Mouse (Mus musculus) limb, embryonic 12.5 days (tissue): Measurements from ENCODE around the gene Ccdc97. TPM values are rescaled to one million over a fixed set of nuclear protein-coding genes. Genes with fewer than 3 reads are reported as not detected.
"Not testable (repeated sequence)": the region's sequence is repeated elsewhere in the genome, so short reads cannot be mapped to it uniquely, and the experiment has no call there.

Source experiments
- ATAC-seq: fragments of 200-750 bp; cut with Nextera tagmentation; 2 replicates; pipeline ENCODE4 v1.8.0; 2017; ENCODE audit warnings: low read depth, moderate TSS enrichment; ENCODE audit not compliant: insufficient number of reproducible peaks, insufficient read depth, low FRiP score, low TSS enrichment
- H3K27ac ChIP-seq: fragments of 300-500 bp; sonication (generic); 2 replicates; pipeline ENCODE4 v1.5.1; 2016; ENCODE audit warnings: mild to moderate bottlenecking, moderate library complexity
- H3K27me3 ChIP-seq: fragments of 300-500 bp; sonication (generic); 2 replicates; pipeline ENCODE4 v1.6.1; 2016; ENCODE audit warnings: mild to moderate bottlenecking, moderate library complexity
- H3K36me3 ChIP-seq: fragments of 300-500 bp; sonication (generic); 2 replicates; pipeline ENCODE4 v1.6.1; 2016; ENCODE audit warnings: mild to moderate bottlenecking, moderate library complexity
- H3K4me1 ChIP-seq: fragments of 300-500 bp; sonication (generic); replicated peaks from 2 replicates; pipeline ENCODE4 v1.6.1; 2016
- H3K4me2 ChIP-seq: fragments of 300-500 bp; sonication (generic); 2 replicates; pipeline ENCODE4 v1.6.1; 2016; ENCODE audit warnings: mild to moderate bottlenecking, moderate library complexity
- H3K4me3 ChIP-seq: fragments of 300-500 bp; sonication (generic); replicated peaks from 2 replicates; pipeline ENCODE4 v1.5.1; 2016; ENCODE audit warnings: mild to moderate bottlenecking
- H3K9ac ChIP-seq: fragments of 300-500 bp; sonication (generic); replicated peaks from 2 replicates; pipeline ENCODE4 v1.6.1; 2016; ENCODE audit warnings: mild to moderate bottlenecking, moderate library complexity
- H3K9me3 ChIP-seq: fragments of 300-500 bp; sonication (generic); 2 replicates; pipeline ENCODE4 v1.6.1; 2016; ENCODE audit warnings: mild to moderate bottlenecking, moderate library complexity
- WGBS: fragments of 180-500 bp; shearing (Covaris S2); methylation state at CpG from one replicate; pipeline ENCODE4 v1.1.7; 2016; 5-methylcytosine and 5-hydroxymethylcytosine counted together
- polyA plus RNA-seq: library from polyadenylated mRNA; unstranded; fragments of >200 nt; fragmentation: Nextera tagmentation; extraction: Ambion mirVana; gene quantifications from 2 replicates; pipeline ENCODE4 v1.2.1, GENCODE M21; 2016

Gene Ccdc97
- polyA plus RNA-seq, 1 experiment from 2014 or later, result 20.6 TPM

DNA sequence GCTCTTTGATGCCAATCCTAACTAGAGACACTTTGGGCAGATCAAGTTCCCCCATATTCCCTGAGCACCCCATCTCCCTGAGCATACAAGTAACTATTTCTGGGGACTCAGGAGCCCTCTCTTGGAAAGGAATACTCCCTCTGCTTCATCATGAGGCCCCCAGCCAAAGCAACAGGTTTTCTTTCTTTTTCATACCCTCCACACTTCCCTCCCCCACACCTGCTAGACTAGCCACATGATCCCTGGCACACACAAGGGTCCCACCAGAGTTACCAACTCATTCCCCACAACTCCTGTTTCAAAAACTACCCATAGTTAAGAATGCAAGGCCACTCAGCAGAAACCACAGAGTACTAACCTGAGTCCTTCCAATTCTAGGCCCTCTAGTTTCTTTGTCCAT is 34.2 kb upstream of the Ccdc97 start:
- peak overlapping the region; percentile 95 for H3K4me2 ChIP-seq
- H3K27me3 ChIP-seq, result no peaks in the 10 kb centered on the region
- no peak for ATAC-seq
- peaks cover 19% of the 10 kb centered on the region for H3K4me1 ChIP-seq
- peak overlapping the region; percentile 93 for H3K4me3 ChIP-seq
- H3K27ac ChIP-seq, result no peak overlapping the region
- H3K9me3 ChIP-seq, result no peaks in the 10 kb centered on the region
- H3K36me3 ChIP-seq, result peaks cover 45% of the 10 kb centered on the region
- peak overlapping the region; percentile 97 for H3K9ac ChIP-seq

DNA sequence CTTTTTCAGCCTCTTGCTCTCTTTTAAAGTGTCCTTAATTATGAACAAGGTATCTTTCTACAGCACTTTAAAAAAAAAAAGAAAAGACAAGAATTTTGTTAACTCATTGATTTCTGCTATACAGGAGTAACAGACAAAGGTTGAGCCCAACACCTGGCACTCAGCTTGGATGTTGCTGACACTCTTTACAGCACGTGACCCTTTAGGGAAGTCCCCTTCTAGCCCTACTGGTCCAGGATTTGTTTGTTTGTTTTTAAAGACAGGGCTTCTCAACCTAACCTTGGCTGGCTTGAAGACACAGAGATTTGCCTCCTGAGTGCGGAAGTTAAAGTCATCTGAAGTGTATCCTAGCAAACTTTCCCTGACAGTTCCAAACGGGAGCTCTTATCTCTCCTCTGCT is 28.0 kb upstream of the Ccdc97 start:
- ATAC-seq, result no peak

DNA sequence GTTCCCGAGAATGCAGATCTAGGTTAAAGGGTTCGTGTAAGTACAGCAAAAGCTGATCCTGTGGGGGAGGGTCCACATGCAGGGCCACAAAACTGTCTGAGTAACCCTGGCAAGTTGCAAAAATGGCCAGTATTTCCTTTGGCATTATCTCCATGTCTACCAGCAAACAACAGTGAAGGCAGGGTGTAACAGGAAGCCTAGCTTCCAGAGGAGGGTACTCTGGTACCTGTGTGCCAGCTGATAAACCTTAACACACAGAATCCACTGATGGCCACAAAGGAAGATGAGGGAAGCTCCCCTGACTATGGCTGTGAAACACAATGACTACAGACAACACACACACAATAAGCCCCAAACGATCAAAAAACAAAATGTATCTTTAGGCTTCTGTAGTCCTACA is 19.4 kb upstream of the Ccdc97 start:
- Histone ChIP-seq H3K9me3 (no peaks in the 10 kb centered on the region), H3K27me3 (no peaks in the 10 kb centered on the region), H3K4me2 (no peak overlapping the region), H3K9ac (no peak overlapping the region), H3K27ac (no peak overlapping the region), H3K36me3 (peaks cover 100% of the 10 kb centered on the region), H3K4me3 (no peak overlapping the region), H3K4me1 (no peaks in the 10 kb centered on the region)
- no peak for ATAC-seq
- WGBS, result 92% methylated on average over 3 of the region's 3 CpGs

More for the DNA sequence above, 28.0 kb upstream of the Ccdc97 start:
- 85% methylated on average over 3 of the region's 3 CpGs for WGBS
- H3K36me3 ChIP-seq, result peaks cover 99% of the 10 kb centered on the region
- H3K4me2 ChIP-seq, result no peak overlapping the region
- no peaks in the 10 kb centered on the region for H3K27me3 ChIP-seq
- no peak overlapping the region for H3K4me3 ChIP-seq
- peaks cover 2% of the 10 kb centered on the region; the same call in 1 of the 2 replicates for H3K4me1 ChIP-seq
- no peak overlapping the region for H3K9ac ChIP-seq
- no peak overlapping the region for H3K27ac ChIP-seq
- H3K9me3 ChIP-seq, result no peaks in the 10 kb centered on the region

- Histone ChIP-seq H3K4me1 (no peaks in the 10 kb centered on the region), H3K9ac (no peak overlapping the region), H3K27ac (no peak overlapping the region), H3K36me3 (peaks cover 100% of the 10 kb centered on the region), H3K4me3 (no peak overlapping the region), H3K27me3 (no peaks in the 10 kb centered on the region), H3K4me2 (no peak overlapping the region), H3K9me3 (no peaks in the 10 kb centered on the region)
- WGBS, result 94% methylated on average over 2 of the region's 2 CpGs
- ATAC-seq, result no peak
These were observed 18.0 kb upstream of the Ccdc97 start for GRCm38 (mm10) chr7:25736920-25737319.

- ATAC-seq, result no peak
- WGBS, result 61% methylated on average over 4 of the region's 4 CpGs
- H3K27ac ChIP-seq, result no peak overlapping the region
- H3K4me2 ChIP-seq, result no peak overlapping the region
- no peaks in the 10 kb centered on the region for H3K9me3 ChIP-seq
- H3K36me3 ChIP-seq, result peaks cover 99% of the 10 kb centered on the region
- H3K27me3 ChIP-seq, result no peaks in the 10 kb centered on the region
- no peak overlapping the region for H3K4me3 ChIP-seq
- H3K4me1 ChIP-seq, result no peaks in the 10 kb centered on the region
- H3K9ac ChIP-seq, result no peak overlapping the region
These were observed 16.1 kb upstream of the Ccdc97 start for GRCm38 (mm10) chr7:25734991-25735390.

DNA sequence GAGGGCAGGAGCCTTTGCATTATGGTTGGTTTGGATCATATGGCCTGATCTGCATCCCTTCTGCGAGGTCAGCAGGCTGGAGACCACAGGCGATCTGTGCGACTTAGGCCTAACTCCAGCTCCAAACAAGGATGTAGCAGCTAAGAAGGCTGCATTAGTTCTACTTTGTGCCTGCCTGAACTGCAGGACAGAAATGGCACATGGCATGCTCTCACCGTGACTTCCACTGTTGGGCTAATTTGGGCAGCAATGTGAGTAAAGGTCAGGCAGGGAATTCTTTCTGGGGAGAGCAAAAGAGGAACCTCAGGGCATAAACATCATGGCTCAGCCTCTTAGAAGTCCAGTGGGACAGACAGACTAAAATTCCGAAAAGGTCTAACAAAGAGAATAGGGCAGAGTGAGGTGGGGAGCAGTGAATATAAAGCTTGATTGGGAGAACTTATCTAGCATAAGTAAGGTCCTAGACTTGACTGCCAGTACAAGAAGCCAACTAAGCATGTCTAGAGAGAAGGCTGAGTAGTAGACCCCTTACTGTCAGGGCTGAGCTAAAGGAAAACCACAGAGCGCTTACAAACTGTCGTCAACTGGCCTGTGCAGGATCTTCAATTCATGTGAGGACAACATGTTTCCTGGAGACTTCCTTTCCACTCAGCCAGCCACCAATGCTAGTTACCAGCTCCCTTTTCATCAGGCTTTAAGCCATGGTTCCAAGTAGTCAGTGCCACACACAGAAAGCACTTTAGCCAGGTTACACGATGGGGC is 12.6 kb upstream of the Ccdc97 start:
- no peaks in the 10 kb centered on the region for H3K27me3 ChIP-seq
- H3K27ac ChIP-seq, result no peak overlapping the region
- no peak overlapping the region for H3K4me3 ChIP-seq
- H3K9ac ChIP-seq, result no peak overlapping the region
- H3K4me2 ChIP-seq, result no peak overlapping the region
- no peak for ATAC-seq
- H3K4me1 ChIP-seq, result no peaks in the 10 kb centered on the region
- WGBS, result 90% methylated on average over 8 of the region's 8 CpGs
- no peaks in the 10 kb centered on the region for H3K9me3 ChIP-seq
- peaks cover 98% of the 10 kb centered on the region for H3K36me3 ChIP-seq

DNA sequence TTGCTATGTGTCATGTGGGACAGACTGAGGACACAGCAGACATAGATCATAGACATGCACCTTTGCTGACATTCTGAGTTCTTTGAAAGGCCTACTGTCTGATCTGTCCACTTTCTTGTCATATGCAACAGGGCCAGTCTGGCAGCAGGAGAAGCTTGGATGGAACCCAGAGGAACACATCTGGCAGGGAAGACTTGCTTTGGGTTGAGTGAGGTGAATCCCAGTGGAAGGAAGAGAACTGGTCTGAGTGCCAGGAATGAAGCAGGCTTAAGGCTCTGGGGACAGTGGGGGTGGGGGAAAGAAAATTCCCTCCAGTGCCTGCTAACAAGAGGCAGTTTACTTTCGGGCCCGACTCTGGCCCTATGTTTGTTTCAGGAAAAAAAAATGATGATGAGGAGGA is 11.0 kb upstream of the Ccdc97 start:
- Histone ChIP-seq H3K9ac (no peak overlapping the region), H3K4me2 (no peak overlapping the region), H3K27ac (no peak overlapping the region), H3K4me3 (no peak overlapping the region), H3K9me3 (no peaks in the 10 kb centered on the region), H3K4me1 (no peaks in the 10 kb centered on the region), H3K27me3 (no peaks in the 10 kb centered on the region), H3K36me3 (peaks cover 98% of the 10 kb centered on the region)
- WGBS, result 97% methylated on average over 2 of the region's 2 CpGs
- ATAC-seq, result no peak

DNA sequence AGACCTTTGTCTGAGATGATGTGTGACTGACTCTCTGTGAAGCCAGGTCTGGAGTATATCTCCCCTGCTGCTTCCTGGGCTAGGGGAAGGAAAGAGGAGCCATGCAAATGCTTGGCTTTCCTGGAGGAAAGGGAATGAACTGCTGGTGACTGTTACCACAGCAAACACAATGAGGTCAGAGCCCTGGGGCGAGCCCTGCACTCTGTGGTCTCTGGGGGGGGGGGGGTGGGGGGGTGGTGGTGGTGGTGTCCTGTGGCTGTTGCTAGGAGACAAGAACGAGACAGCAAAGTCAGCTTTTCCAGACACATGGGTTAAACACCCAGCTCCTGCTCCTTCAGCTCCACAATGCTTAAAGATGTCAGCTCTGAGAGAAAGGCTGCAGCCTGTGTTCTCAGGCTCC is 10.5 kb upstream of the Ccdc97 start:
- no peaks in the 10 kb centered on the region for H3K4me1 ChIP-seq
- no peaks in the 10 kb centered on the region for H3K9me3 ChIP-seq
- H3K36me3 ChIP-seq, result peaks cover 98% of the 10 kb centered on the region
- no peak overlapping the region for H3K9ac ChIP-seq
- H3K4me3 ChIP-seq, result no peak overlapping the region
- no peak overlapping the region for H3K4me2 ChIP-seq
- no peak overlapping the region for H3K27ac ChIP-seq
- 58% methylated on average over 2 of the region's 2 CpGs for WGBS
- no peaks in the 10 kb centered on the region for H3K27me3 ChIP-seq
- no peak for ATAC-seq

GRCm38 (mm10) chr7:25727800-25728199 is 8.9 kb upstream of the Ccdc97 start:
- Histone ChIP-seq H3K9me3 (no peaks in the 10 kb centered on the region), H3K36me3 (peaks cover 98% of the 10 kb centered on the region), H3K4me3 (no peak overlapping the region), H3K9ac (no peak overlapping the region), H3K27ac (no peak overlapping the region), H3K4me1 (no peaks in the 10 kb centered on the region), H3K4me2 (no peak overlapping the region), H3K27me3 (no peaks in the 10 kb centered on the region)
- WGBS, result 85% methylated on average over 5 of the region's 5 CpGs
- no peak for ATAC-seq

GRCm38 (mm10) chr7:25725886-25726285 is 7.0 kb upstream of the Ccdc97 start:
- H3K4me3 ChIP-seq, result no peak overlapping the region
- no peak for ATAC-seq
- no peak overlapping the region for H3K4me2 ChIP-seq
- H3K27ac ChIP-seq, result no peak overlapping the region
- H3K9ac ChIP-seq, result no peak overlapping the region
- no peaks in the 10 kb centered on the region for H3K27me3 ChIP-seq
- 90% methylated on average over 19 of the region's 19 CpGs for WGBS
- H3K36me3 ChIP-seq, result peaks cover 96% of the 10 kb centered on the region
- H3K9me3 ChIP-seq, result no peaks in the 10 kb centered on the region
- no peaks in the 10 kb centered on the region for H3K4me1 ChIP-seq

GRCm38 (mm10) chr7:25721776-25722175 is 2.9 kb upstream of the Ccdc97 start:
- H3K27me3 ChIP-seq, H3K9me3 ChIP-seq, H3K27ac ChIP-seq, H3K9ac ChIP-seq, H3K4me3 ChIP-seq, H3K4me2 ChIP-seq, ATAC-seq: not testable (repeated sequence)
- Histone ChIP-seq H3K36me3 (peaks cover 65% of the 10 kb centered on the region), H3K4me1 (peaks cover 18% of the 10 kb centered on the region)

- H3K4me1 ChIP-seq, result peaks cover 18% of the 10 kb centered on the region
- no peaks in the 10 kb centered on the region for H3K27me3 ChIP-seq
- no peaks in the 10 kb centered on the region for H3K9me3 ChIP-seq
- no peak for ATAC-seq
- H3K4me3 ChIP-seq, result no peak overlapping the region
- peaks cover 61% of the 10 kb centered on the region for H3K36me3 ChIP-seq
- no peak overlapping the region for H3K4me2 ChIP-seq
- no peak overlapping the region for H3K9ac ChIP-seq
- H3K27ac ChIP-seq, result no peak overlapping the region
- 88% methylated on average over 5 of the region's 5 CpGs for WGBS
These were observed 1.9 kb upstream of the Ccdc97 start for GRCm38 (mm10) chr7:25720760-25721159.
